Mouse (Mus musculus): ENCODE results near the gene Slc22a6. TPM values are rescaled to one million over a fixed set of nuclear protein-coding genes. Genes with fewer than 3 reads are reported as not detected.

Gene Slc22a6
- polyA plus RNA-seq, 1 experiment from 2014 or later, result 9.5 TPM

GRCm38 (mm10) chr19:8590954-8591353 lies 26.9 kb upstream of the Slc22a6 start, which contains the start of gene Slc22a8:
TSS of gene Slc22a8 (plus strand) at chr19:8591254.
- 0 out of 2 replicates have a peak, but pooled peaks have one; percentile 27 for ATAC-seq
- Histone ChIP-seq H3K36me3 (no peaks in the 10 kb centered on the region), H3K9me3 (no peaks in the 10 kb centered on the region), H3K4me1 (replicated peaks) (peaks cover 18% of the 10 kb centered on the region), H3K27me3 (no peaks in the 10 kb centered on the region), H3K27ac (no peak within 1 kb of the TSS; the same call in 1 of the 2 replicates), H3K4me2 (replicated peaks) (no peak within 1 kb of the TSS), H3K4me3 (replicated peaks) (no peak within 1 kb of the TSS), H3K9ac (replicated peaks) (no peak within 1 kb of the TSS)
- WGBS, result 54% methylated on average over 8 of the region's 8 CpGs

GRCm38 (mm10) chr19:8592155-8592554 lies 25.7 kb upstream of the Slc22a6 start:
- Histone ChIP-seq H3K9ac (replicated peaks) (no peak overlapping the region), H3K4me3 (replicated peaks) (no peak overlapping the region), H3K4me2 (replicated peaks) (no peak overlapping the region), H3K9me3 (no peaks in the 10 kb centered on the region), H3K27ac (no peak overlapping the region), H3K4me1 (replicated peaks) (peaks cover 18% of the 10 kb centered on the region), H3K36me3 (no peaks in the 10 kb centered on the region), H3K27me3 (no peaks in the 10 kb centered on the region)
- 71% methylated on average over 2 of the region's 2 CpGs for WGBS
- ATAC-seq, result no peak

GRCm38 (mm10) chr19:8592873-8593408 lies 24.9 kb upstream of the Slc22a6 start:
- Histone ChIP-seq H3K4me3 (replicated peaks) (no peak overlapping the region), H3K9ac (replicated peaks) (no peak overlapping the region), H3K4me1 (replicated peaks) (peaks cover 18% of the 10 kb centered on the region), H3K9me3 (no peaks in the 10 kb centered on the region), H3K36me3 (no peaks in the 10 kb centered on the region), H3K4me2 (replicated peaks) (no peak overlapping the region), H3K27ac (no peak overlapping the region), H3K27me3 (no peaks in the 10 kb centered on the region)
- no peak for ATAC-seq
- WGBS, result 60% methylated on average over 6 of the region's 6 CpGs

DNA sequence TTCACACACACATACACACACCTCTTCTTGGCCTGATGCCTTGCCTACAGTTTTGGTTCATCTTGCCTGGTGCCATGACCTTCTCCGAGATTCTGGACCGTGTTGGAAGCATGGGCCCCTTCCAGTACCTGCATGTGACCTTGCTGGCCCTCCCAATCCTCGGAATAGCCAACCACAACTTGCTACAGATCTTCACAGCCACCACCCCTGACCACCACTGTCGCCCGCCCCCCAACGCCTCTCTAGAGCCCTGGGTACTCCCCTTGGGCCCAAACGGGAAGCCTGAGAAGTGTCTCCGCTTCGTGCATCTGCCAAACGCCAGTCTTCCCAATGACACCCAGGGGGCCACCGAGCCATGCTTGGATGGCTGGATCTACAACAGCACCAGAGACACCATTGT lies 24.0 kb upstream of the Slc22a6 start:
- Histone ChIP-seq H3K4me3 (replicated peaks) (no peak overlapping the region), H3K9ac (replicated peaks) (no peak overlapping the region), H3K36me3 (no peaks in the 10 kb centered on the region), H3K4me2 (replicated peaks) (no peak overlapping the region), H3K9me3 (no peaks in the 10 kb centered on the region), H3K27ac (no peak overlapping the region), H3K27me3 (no peaks in the 10 kb centered on the region), H3K4me1 (replicated peaks) (peaks cover 18% of the 10 kb centered on the region)
- no peak for ATAC-seq
- WGBS, result 85% methylated on average over 11 of the region's 11 CpGs

- Histone ChIP-seq H3K9ac (replicated peaks) (no peak overlapping the region), H3K9me3 (no peaks in the 10 kb centered on the region), H3K4me3 (replicated peaks) (no peak overlapping the region), H3K36me3 (no peaks in the 10 kb centered on the region), H3K4me1 (replicated peaks) (peaks cover 18% of the 10 kb centered on the region), H3K27me3 (no peaks in the 10 kb centered on the region), H3K4me2 (replicated peaks) (no peak overlapping the region), H3K27ac (no peak overlapping the region)
- no peak for ATAC-seq
- WGBS, result 4% methylated on average over 1 of the region's 1 CpGs
Observed at GRCm38 (mm10) chr19:8594518-8594917, 23.3 kb upstream of the Slc22a6 start.

GRCm38 (mm10) chr19:8597269-8597668 lies 20.6 kb upstream of the Slc22a6 start:
- Histone ChIP-seq H3K9ac (replicated peaks) (no peak overlapping the region), H3K4me3 (replicated peaks) (no peak overlapping the region), H3K27ac (no peak overlapping the region), H3K36me3 (no peaks in the 10 kb centered on the region), H3K27me3 (no peaks in the 10 kb centered on the region), H3K4me2 (replicated peaks) (no peak overlapping the region), H3K4me1 (replicated peaks) (peaks cover 9% of the 10 kb centered on the region), H3K9me3 (no peaks in the 10 kb centered on the region)
- 52% methylated on average over 4 of the region's 4 CpGs for WGBS
- no peak for ATAC-seq

GRCm38 (mm10) chr19:8599229-8599628 lies 18.6 kb upstream of the Slc22a6 start:
- 74% methylated on average over 2 of the region's 2 CpGs for WGBS
- no peak overlapping the region for H3K9ac ChIP-seq (replicated peaks)
- no peak for ATAC-seq
- H3K4me3 ChIP-seq (replicated peaks), result no peak overlapping the region
- H3K4me1 ChIP-seq (replicated peaks), result peaks cover 6% of the 10 kb centered on the region
- H3K27ac ChIP-seq, result no peak overlapping the region
- no peak overlapping the region for H3K4me2 ChIP-seq (replicated peaks)
- no peaks in the 10 kb centered on the region for H3K27me3 ChIP-seq
- no peaks in the 10 kb centered on the region for H3K36me3 ChIP-seq
- H3K9me3 ChIP-seq, result no peaks in the 10 kb centered on the region

DNA sequence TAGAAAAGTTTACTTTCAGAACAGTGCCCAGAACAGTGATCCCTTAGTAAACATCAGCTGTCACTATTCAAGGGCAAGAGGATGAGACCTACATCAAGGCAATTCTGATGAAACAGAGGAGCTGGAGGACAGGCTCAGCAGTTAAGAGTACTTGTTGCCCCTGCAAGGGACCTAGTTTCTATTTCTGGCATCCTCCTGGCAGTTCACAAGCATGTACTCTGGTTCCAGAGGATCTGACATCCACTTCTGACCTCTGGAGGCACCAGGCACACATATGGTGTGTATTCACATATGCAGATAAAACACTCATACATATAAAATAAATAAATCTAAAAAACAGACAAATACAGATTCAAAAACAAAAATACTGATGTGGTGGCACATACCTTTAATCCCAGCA lies 15.9 kb upstream of the Slc22a6 start:
- Histone ChIP-seq H3K27me3 (no peaks in the 10 kb centered on the region), H3K9me3 (no peaks in the 10 kb centered on the region), H3K4me1 (replicated peaks) (no peaks in the 10 kb centered on the region), H3K9ac (replicated peaks) (no peak overlapping the region), H3K36me3 (no peaks in the 10 kb centered on the region), H3K4me3 (replicated peaks) (no peak overlapping the region), H3K27ac (no peak overlapping the region), H3K4me2 (replicated peaks) (no peak overlapping the region)
- ATAC-seq, result no peak

- Histone ChIP-seq H3K36me3 (no peaks in the 10 kb centered on the region), H3K27ac (no peak overlapping the region), H3K27me3 (no peaks in the 10 kb centered on the region), H3K9me3 (no peaks in the 10 kb centered on the region), H3K4me3 (replicated peaks) (no peak overlapping the region), H3K4me1 (replicated peaks) (no peaks in the 10 kb centered on the region), H3K4me2 (replicated peaks) (no peak overlapping the region), H3K9ac (replicated peaks) (no peak overlapping the region)
- WGBS, result 71% methylated on average over 3 of the region's 3 CpGs
- no peak for ATAC-seq
Observed at GRCm38 (mm10) chr19:8602914-8603313, 14.9 kb upstream of the Slc22a6 start.

GRCm38 (mm10) chr19:8604536-8605240 lies 13.2 kb upstream of the Slc22a6 start:
- ATAC-seq, result no peak
- H3K27me3 ChIP-seq, result no peaks in the 10 kb centered on the region
- H3K9ac ChIP-seq (replicated peaks), result no peak overlapping the region
- no peaks in the 10 kb centered on the region for H3K4me1 ChIP-seq (replicated peaks)
- no peak overlapping the region for H3K4me2 ChIP-seq (replicated peaks)
- no peaks in the 10 kb centered on the region for H3K9me3 ChIP-seq
- WGBS, result 92% methylated on average over 8 of the region's 8 CpGs
- H3K27ac ChIP-seq, result no peak overlapping the region
- H3K36me3 ChIP-seq, result no peaks in the 10 kb centered on the region
- no peak overlapping the region for H3K4me3 ChIP-seq (replicated peaks)

DNA sequence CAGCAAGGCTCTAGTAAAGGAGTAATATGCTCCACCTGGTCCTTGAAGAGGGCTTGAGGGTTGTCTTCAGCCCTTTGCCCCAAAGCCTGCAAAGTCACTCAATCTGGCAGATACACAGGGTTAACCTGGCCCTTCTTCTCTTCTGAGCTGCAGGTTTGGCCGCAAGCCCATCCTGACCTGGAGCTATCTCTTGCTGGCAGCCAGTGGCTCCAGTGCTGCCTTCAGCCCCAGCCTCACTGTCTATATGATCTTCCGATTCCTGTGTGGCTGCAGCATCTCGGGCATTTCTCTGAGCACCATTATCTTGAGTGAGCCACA lies 12.6 kb upstream of the Slc22a6 start:
- Histone ChIP-seq H3K9ac (replicated peaks) (no peak overlapping the region), H3K9me3 (no peaks in the 10 kb centered on the region), H3K4me2 (replicated peaks) (no peak overlapping the region), H3K4me1 (replicated peaks) (no peaks in the 10 kb centered on the region), H3K4me3 (replicated peaks) (no peak overlapping the region), H3K27ac (no peak overlapping the region), H3K27me3 (no peaks in the 10 kb centered on the region), H3K36me3 (no peaks in the 10 kb centered on the region)
- WGBS, result 92% methylated on average over 3 of the region's 3 CpGs
- no peak for ATAC-seq

DNA sequence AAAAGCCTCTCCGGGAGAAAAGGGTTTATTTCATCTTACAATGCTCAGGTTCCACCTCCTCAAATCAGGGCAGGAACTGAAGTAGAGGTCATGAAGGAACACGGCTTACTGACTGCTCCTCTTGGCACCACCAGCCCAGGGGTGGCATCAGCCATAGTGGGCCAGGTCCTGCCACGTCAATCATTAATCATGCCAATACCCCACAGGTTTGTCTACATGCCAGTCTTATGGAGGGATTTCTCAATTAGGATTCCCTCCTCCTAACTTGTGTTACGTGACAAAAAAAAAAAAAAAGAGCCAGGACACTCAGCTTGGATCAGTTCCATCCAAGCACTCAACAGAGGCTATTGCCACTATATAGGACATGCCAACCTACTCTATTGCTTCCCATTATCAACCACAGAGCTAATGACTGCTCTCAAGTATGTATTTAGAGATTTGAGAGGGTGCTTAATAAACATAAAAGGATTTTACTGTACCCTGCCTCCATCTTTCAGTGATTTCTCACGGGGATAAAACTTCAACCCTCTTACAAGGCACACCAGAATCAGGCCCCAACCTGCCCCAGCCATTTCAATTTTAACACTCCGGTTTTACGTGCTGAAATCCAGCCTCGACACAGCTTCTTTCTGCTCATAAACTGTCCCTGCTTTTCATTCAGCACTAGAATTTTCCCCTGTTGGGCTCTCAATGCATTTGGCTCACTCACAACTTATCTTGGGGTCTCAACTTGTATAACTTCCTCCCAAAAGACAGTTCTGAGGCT lies 6.3 kb upstream of the Slc22a6 start:
- Histone ChIP-seq H3K9me3 (no peaks in the 10 kb centered on the region), H3K9ac (replicated peaks) (no peak overlapping the region), H3K27me3 (no peaks in the 10 kb centered on the region), H3K4me1 (replicated peaks) (no peaks in the 10 kb centered on the region), H3K4me2 (replicated peaks) (no peak overlapping the region), H3K4me3 (replicated peaks) (no peak overlapping the region), H3K27ac (no peak overlapping the region), H3K36me3 (no peaks in the 10 kb centered on the region)
- WGBS, result 87% methylated on average over 8 of the region's 8 CpGs
- ATAC-seq, result no peak
